Mouse (Mus musculus) embryo, embryonic 9.5 days (tissue): ENCODE measurements around the gene Olfr734.
A peak's percentile ranks its signal among the peaks of the same experiment; 100 is the strongest.

ENCODE experiments used
- DNase-seq: peaks from one replicate; pipeline ENCODE4 v3.0.0-alpha.2; 2017; ENCODE audit errors: extremely low spot score

Olfr734 gene

DNA sequence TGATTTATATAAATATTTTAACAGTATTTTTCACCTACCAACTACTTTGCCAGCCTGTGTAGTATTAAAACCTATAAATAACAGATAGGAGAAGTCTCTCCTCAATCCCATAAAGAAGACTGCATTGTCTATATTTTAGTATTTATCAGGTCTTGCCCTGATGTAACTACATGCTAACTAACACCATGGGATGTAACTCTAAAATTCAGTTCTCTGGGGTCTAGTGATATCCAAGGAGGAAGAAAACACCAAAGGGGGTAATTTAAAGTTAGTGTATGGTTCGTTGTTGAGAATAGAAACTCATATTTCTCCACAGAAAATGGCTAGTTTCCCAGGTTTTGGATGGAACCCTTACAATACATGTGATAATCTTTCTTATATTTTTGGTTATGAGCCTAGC lies at the start of gene Olfr734:
Gene Olfr734, minus strand, starts transcription at position 101 of the 400 bp plus-strand sequence.
- DNase-seq: no peak

DNA sequence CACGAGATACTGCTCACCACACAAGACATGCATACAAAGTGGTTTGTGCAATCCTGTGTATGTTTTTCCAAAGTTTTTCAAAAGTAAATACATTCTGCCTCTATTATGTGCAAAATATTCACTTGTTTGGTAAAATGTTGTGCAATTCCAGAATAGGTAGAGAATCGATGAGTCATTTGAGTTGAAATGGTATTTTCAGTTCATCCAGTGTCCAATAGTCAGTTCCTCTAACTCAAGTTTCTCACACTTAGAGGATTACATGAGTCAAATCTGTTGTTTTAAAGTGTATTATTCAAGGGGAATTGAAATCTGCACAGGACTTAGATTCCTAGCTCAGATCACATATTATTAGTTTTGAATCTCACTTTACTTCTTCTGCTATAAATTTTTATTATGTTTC lies 37.0 kb upstream of the Olfr734 start:
- no peak for DNase-seq

DNA sequence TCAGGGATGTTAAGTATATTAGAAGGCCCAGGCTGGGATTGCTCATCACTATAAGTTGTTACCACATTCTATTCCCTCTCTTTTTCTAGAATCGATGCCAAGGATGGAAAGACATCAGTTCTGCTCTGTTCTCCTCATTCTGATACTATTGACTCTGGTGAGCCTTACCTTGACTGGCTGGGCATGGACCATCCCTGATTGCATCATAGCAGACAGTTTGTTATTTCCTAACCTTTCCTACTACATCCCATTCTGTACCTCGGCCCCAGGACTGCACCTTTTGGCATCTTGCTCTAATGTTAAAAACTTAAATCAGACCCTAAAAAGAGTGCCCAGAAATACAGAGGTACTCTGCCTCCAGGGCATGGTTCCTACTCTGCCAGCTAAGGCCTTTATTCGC lies 33.9 kb upstream of the Olfr734 start:
- DNase-seq: no peak

DNA sequence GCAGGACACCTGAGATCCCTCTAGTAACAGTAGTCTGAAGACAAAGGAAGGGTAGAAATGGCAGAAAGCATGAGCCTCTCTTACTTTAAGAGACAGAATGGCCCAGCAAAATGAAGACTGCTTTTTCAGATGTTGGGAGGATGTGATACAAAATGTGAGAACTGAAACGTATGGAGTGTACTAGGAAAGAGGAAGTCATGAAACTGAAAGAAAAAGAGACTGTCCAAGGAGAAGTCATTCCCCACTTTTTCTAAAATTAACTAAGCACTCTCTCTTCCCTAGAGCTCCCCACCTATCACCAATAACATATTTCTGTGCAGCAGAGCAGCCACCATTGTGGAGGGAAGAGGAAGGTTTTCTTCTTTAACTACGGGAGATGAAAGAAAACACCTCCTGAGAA lies 31.0 kb upstream of the Olfr734 start, which contains the start of gene Tlr11:
Gene Tlr11, plus strand, starts transcription at position 322 of the 400 bp plus-strand sequence.
- DNase-seq: no peak

DNA sequence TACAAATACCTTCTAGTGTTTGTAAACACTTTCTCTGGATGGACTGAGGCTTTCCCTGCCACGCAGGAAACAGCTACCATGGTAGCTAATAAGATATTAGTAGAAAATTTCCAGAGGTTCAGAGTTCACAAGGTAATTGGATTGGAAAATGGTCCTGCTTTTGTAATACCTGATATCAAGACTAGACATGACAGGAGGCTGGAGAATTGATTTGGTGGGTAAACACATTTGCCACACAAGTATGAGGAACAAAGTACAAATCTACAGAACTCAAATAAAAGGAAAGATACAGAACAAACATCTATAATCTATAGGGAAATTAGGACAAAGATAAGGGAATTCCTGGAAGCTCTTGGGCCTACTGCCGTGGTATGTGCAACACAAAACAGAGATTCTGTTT lies 30.2 kb upstream of the Olfr734 start:
- DNase-seq: no peak

DNA sequence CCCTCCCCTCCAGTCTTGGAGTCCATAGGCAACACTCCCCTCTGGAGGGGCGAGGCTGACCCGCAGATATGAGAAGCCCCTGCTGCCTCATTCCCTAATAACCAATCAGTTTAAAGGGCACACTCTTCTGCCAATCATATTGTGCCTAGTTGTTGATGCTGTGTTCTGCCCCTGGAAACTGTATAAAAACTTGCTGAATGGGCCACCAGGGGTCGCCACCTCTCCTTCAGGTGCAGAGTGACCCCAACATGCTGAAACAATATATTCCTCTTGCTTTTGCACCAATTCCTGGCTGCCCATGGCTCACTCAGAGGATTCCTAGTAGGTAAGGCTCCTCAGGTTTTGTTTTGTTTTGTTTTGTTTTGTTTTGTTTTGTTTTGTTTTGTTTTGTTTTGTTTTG lies 25.9 kb upstream of the Olfr734 start:
- peak; percentile 8 for DNase-seq

DNA sequence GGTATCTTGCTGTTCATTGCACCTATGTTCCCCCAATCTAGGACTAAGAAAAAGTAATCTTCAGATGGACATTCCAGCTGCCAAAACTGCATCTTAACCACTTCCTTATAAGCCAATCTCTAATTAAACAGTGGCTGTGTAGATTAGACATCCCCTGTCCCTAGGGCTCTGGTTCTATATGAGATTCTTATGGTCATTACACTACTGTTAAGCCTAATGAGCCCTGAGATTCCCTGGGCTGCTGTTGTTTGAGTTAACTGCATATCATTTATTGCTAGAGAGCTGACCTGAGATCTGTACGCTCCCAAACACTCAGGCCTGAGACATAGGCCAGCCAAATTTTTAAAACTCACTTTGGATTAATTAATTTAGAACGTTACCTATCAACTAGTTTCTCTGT lies 22.2 kb upstream of the Olfr734 start, which contains the start of gene Olfr735:
Gene Olfr735, minus strand, starts transcription at position 77 of the 400 bp plus-strand sequence.
- no peak for DNase-seq

DNA sequence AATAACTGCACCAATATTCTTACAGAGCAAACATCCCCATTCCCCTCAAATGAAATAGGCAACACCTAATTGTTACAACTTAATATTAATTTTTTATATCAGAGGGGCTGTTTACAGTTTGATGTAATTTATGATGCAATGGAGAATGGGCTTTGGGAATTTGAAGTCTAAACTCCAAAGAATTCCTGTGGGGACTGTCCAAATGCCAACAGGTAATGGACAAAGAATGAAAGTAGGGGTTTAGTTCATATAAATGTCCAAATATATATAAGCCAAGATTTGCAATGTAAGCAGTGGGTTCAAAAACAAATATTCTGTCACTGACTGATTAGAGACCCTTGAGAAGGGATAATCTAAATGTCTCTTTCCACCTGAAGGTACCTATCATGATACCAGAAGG lies 25.1 kb downstream of the Olfr734 start, which contains the start of gene Olfr733:
Gene Olfr733, minus strand, starts transcription at position 101 of the 400 bp plus-strand sequence.
- DNase-seq: no peak

DNA sequence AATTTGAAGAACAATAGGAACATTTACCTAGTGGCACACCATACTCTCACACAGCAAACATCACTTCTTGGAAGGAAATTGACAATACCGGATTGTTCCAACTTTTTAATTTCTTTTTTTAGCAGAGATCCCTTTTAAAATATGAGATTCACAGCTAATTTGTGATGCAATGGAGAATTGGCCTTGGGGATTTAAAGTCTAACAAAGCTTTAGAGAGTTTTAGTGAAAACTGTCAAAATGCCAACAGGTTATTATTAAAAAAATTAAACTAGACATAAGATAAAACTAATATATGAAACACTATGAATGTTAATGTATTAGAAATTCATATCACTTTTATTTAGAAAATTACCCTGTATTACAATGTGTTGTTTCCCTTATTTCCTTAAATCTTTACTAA lies 42.5 kb downstream of the Olfr734 start, which contains the start of gene Olfr732:
Gene Olfr732, minus strand, starts transcription at position 101 of the 400 bp plus-strand sequence.
- no peak for DNase-seq
